Mouse (Mus musculus) left cerebral cortex, adult 11 months (tissue): ENCODE measurements around the gene Dpm3.

Experiments
- DNase-seq: peaks from one replicate; pipeline ENCODE4 v3.0.0; 2022; ENCODE audit warnings: low spot score

The Dpm3 gene

GRCm38 (mm10) chr3:89231772-89232275 lies 27.3 kb upstream of the Dpm3 start:
- DNase-seq: no peak

- no peak for DNase-seq
Observed at GRCm38 (mm10) chr3:89232614-89233013, 26.5 kb upstream of the Dpm3 start.

- DNase-seq: no peak
Observed at GRCm38 (mm10) chr3:89233562-89234110, 25.5 kb upstream of the Dpm3 start.

- DNase-seq: no peak
Observed at GRCm38 (mm10) chr3:89236516-89236915, 22.6 kb upstream of the Dpm3 start.

GRCm38 (mm10) chr3:89237682-89238081 lies 21.5 kb upstream of the Dpm3 start:
- DNase-seq: no peak

- DNase-seq: no peak
Observed at GRCm38 (mm10) chr3:89238494-89238893, 20.7 kb upstream of the Dpm3 start.

- no peak for DNase-seq
Observed at GRCm38 (mm10) chr3:89242331-89242895, 16.7 kb upstream of the Dpm3 start.

- DNase-seq: no peak
Observed at GRCm38 (mm10) chr3:89243609-89244008, 15.5 kb upstream of the Dpm3 start.

- DNase-seq: no peak
Observed at GRCm38 (mm10) chr3:89244158-89244981, 14.8 kb upstream of the Dpm3 start.

GRCm38 (mm10) chr3:89244982-89245687 lies 14.0 kb upstream of the Dpm3 start:
- no peak for DNase-seq

- DNase-seq: no peak
Observed at GRCm38 (mm10) chr3:89245688-89246171, 13.4 kb upstream of the Dpm3 start, which contains the start of gene Krtcap2. Gene Krtcap2, plus strand, starts transcription at chr3:89245966.

- DNase-seq: peak; percentile 87
Observed at GRCm38 (mm10) chr3:89246261-89247100, 12.7 kb upstream of the Dpm3 start, which contains the start of gene Trim46. Gene Trim46, minus strand, starts transcription at chr3:89246309.

- no peak for DNase-seq
Observed at GRCm38 (mm10) chr3:89247466-89247865, 11.7 kb upstream of the Dpm3 start.

GRCm38 (mm10) chr3:89250435-89251040 lies 8.6 kb upstream of the Dpm3 start:
- DNase-seq: no peak

- no peak for DNase-seq
Observed at GRCm38 (mm10) chr3:89251365-89251895, 7.7 kb upstream of the Dpm3 start.

GRCm38 (mm10) chr3:89254994-89255393 lies 4.2 kb upstream of the Dpm3 start:
- DNase-seq: no peak

- no peak for DNase-seq
Observed at GRCm38 (mm10) chr3:89256177-89256576, 3.0 kb upstream of the Dpm3 start.

- DNase-seq: no peak
Observed at GRCm38 (mm10) chr3:89260211-89260610, 1.1 kb downstream of the Dpm3 start.

GRCm38 (mm10) chr3:89262417-89262816 lies 3.3 kb downstream of the Dpm3 start:
- no peak for DNase-seq

GRCm38 (mm10) chr3:89266439-89266893 lies 7.3 kb downstream of the Dpm3 start:
- no peak for DNase-seq
